Mouse (Mus musculus): ENCODE results near the gene Acrbp.

- TF ChIP-seq POLR2A (IDR thresholded peaks at IDR 0.05; ENCODE audit: low read depth, low read length) (no peak), CTCF (IDR thresholded peaks at IDR 0.05; ENCODE audit: extremely low read depth, insufficient read depth, insufficient read length, insufficient replicate concordance) (no peak)
These were observed 41.4 kb upstream of the Acrbp start for GRCm38 (mm10) chr6:125008060-125008459.
